Mouse (Mus musculus): ENCODE data around the gene Fbln2.

The Fbln2 gene

DNA sequence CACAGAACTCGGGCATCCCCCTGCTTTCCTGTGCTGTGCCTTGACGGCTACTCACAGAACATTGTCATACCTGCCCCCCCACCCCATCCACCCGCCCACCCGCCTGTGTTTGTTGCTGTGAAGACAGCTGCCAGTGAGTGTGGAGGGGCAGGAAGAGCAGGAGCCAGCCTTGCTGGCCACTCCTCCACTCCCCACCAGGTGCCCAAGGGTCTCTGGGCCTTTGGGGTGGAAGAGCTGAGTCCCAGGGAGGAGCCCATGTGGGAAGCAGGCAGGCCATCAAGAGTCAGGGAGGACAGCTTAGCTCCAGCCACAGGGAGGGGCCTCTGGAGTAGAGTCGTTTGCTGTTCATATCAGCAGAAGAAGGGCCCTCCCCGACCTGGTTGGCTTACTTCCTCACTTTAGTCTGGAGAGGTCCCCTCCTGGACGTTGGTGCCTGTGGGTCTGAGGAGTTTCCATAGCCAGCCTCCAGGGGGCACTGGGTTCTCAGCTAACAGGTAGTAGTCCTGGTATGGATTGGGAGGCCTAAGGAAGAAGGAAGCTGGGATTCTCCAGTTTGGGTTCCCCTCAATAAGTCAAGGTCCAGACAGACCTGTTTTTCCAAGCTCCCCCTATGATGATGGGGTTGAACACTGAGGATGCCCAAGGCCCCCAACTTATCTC is 38.9 kb upstream of the Fbln2 start:
- TF ChIP-seq POU5F1 (IDR thresholded peaks at IDR 0.05; ENCODE audit: borderline replicate concordance, low read length): no peak
- TF ChIP-seq NANOG (IDR thresholded peaks at IDR 0.05; ENCODE audit: borderline replicate concordance, low read length): no peak
- peak; percentile 51 for TF ChIP-seq CTCF (conservative IDR thresholded peaks at IDR 0.05; ENCODE audit: low read length)

DNA sequence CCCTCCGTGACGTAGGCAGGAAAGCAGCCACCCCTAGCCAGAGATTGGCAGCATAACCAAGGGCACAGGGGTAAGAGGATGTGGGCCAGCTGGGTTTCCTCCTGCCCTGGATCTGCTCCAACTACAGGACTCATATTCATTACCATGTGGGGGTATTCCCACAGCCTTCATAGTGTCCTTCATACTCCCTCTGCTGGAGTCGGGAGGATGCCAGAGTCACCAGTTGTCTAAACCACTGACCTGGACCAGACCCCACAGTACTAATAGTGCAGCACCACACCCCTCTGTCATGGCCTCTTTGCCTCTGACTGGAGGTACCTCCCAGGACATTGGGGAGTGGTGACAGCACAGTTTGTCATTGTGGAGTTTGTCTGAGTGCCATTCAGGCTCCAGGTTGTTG is 38.0 kb upstream of the Fbln2 start:
- H3K9me3 ChIP-seq (ENCODE audit: low read length): no peaks in the 10 kb centered on the region
- TF ChIP-seq CTCF (conservative IDR thresholded peaks at IDR 0.05; ENCODE audit: low read length) (no peak), POU5F1 (IDR thresholded peaks at IDR 0.05; ENCODE audit: borderline replicate concordance, low read length) (no peak), NANOG (IDR thresholded peaks at IDR 0.05; ENCODE audit: borderline replicate concordance, low read length) (no peak)
- H3K36me3 ChIP-seq (ENCODE audit: insufficient read depth, low read length): no peaks in the 10 kb centered on the region
- 0 out of 2 replicates have a peak, but pooled peaks cover 4% of the 10 kb centered on the region for H3K27me3 ChIP-seq (ENCODE audit: insufficient read depth, low read length)
- H3K4me1 ChIP-seq (replicated peaks; ENCODE audit: low read depth, low read length): peaks cover 4% of the 10 kb centered on the region; the same call in 1 of the 2 replicates
- H3K4me3 ChIP-seq (replicated peaks; ENCODE audit: low read length): no peak overlapping the region

More for the DNA sequence above, 38.9 kb upstream of the Fbln2 start:
- no peaks in the 10 kb centered on the region for H3K9me3 ChIP-seq (ENCODE audit: low read length)
- peaks cover 3% of the 10 kb centered on the region; the same call in 1 of the 2 replicates for H3K4me1 ChIP-seq (replicated peaks; ENCODE audit: low read depth, low read length)
- 0 out of 2 replicates have a peak, but pooled peaks cover 4% of the 10 kb centered on the region for H3K27me3 ChIP-seq (ENCODE audit: insufficient read depth, low read length)
- no peaks in the 10 kb centered on the region for H3K36me3 ChIP-seq (ENCODE audit: insufficient read depth, low read length)
- no peak overlapping the region for H3K4me3 ChIP-seq (replicated peaks; ENCODE audit: low read length)

DNA sequence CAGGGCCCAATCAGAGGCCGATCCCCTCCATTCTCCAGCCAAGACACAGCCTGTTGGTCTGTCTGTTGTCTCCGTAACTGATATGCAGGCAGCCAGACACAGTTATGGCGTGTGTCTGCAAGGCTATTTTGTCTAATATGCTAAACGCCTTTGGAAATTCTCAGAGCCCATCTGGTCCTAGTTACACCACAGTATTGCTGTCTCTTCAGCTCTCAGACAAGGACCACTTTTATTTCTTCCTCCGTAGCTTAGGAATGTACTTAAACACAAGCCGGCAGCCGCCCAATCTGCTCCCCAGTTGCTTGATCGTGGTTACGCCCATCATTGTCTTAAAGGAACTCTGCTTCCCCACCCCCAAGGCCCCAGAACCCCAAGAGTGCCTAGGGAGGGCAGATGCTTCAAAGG is 31.5 kb upstream of the Fbln2 start:
- peaks cover 8% of the 10 kb centered on the region; the same call in 1 of the 2 replicates for H3K27me3 ChIP-seq (ENCODE audit: insufficient read depth, low read length)
- peaks cover 26% of the 10 kb centered on the region for H3K4me1 ChIP-seq (replicated peaks; ENCODE audit: low read depth, low read length)
- peak overlapping the region; percentile 35 for H3K4me3 ChIP-seq (replicated peaks; ENCODE audit: low read length)
- TF ChIP-seq NANOG (IDR thresholded peaks at IDR 0.05; ENCODE audit: borderline replicate concordance, low read length) (no peak), CTCF (conservative IDR thresholded peaks at IDR 0.05; ENCODE audit: low read length) (no peak), POU5F1 (IDR thresholded peaks at IDR 0.05; ENCODE audit: borderline replicate concordance, low read length) (no peak)
- no peaks in the 10 kb centered on the region for H3K9me3 ChIP-seq (ENCODE audit: low read length)
- no peaks in the 10 kb centered on the region for H3K36me3 ChIP-seq (ENCODE audit: insufficient read depth, low read length)

DNA sequence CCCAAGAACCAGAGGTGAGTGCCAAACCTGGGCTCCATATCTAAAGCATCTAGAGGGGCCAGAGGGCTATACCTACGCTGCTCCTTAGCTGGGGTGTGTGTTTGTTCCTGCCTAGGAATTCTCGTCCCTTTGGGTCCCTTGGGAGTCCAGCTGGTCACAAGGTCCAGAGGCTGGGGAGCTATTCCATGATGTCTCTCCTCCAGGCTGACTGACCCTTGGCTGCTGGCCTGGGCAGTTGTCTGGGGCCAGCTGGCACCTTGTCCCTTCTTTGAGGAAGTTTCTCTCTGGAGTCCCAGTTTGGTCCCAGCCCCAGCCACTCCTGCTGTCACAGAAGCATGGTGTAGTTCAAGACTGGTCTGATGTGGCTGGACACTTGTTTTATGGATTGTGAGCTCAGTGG is 30.9 kb upstream of the Fbln2 start:
- H3K36me3 ChIP-seq (ENCODE audit: insufficient read depth, low read length): no peaks in the 10 kb centered on the region
- H3K4me1 ChIP-seq (replicated peaks; ENCODE audit: low read depth, low read length): peaks cover 29% of the 10 kb centered on the region
- no peaks in the 10 kb centered on the region for H3K9me3 ChIP-seq (ENCODE audit: low read length)
- TF ChIP-seq NANOG (IDR thresholded peaks at IDR 0.05; ENCODE audit: borderline replicate concordance, low read length) (no peak), POU5F1 (IDR thresholded peaks at IDR 0.05; ENCODE audit: borderline replicate concordance, low read length) (no peak), CTCF (conservative IDR thresholded peaks at IDR 0.05; ENCODE audit: low read length) (no peak)
- peaks cover 8% of the 10 kb centered on the region; the same call in 1 of the 2 replicates for H3K27me3 ChIP-seq (ENCODE audit: insufficient read depth, low read length)
- H3K4me3 ChIP-seq (replicated peaks; ENCODE audit: low read length): no peak overlapping the region

DNA sequence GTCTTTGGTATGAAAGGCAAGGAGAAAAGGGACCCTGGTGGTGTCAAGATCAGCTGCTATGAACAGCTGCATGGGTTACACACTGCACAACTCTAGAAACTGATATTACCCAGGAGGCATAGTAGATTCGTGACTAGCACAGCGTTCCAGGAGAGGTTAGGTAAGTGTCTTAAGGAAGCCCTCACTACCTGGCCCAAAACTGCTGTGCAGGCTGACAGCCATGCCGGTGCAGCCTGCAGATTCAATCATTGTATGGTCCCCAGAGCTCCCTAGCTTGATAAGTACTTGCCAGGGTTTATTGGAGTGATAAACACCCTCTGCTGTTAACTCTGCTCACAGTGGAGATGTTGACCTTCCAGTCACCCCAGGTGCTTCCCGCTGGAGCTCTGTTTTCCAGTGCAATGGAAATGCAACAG is 30.2 kb upstream of the Fbln2 start:
- H3K27me3 ChIP-seq (ENCODE audit: insufficient read depth, low read length): peaks cover 9% of the 10 kb centered on the region
- TF ChIP-seq NANOG (IDR thresholded peaks at IDR 0.05; ENCODE audit: borderline replicate concordance, low read length) (no peak), POU5F1 (IDR thresholded peaks at IDR 0.05; ENCODE audit: borderline replicate concordance, low read length) (no peak), CTCF (conservative IDR thresholded peaks at IDR 0.05; ENCODE audit: low read length) (no peak)
- peaks cover 29% of the 10 kb centered on the region for H3K4me1 ChIP-seq (replicated peaks; ENCODE audit: low read depth, low read length)
- H3K36me3 ChIP-seq (ENCODE audit: insufficient read depth, low read length): no peaks in the 10 kb centered on the region
- no peak overlapping the region for H3K4me3 ChIP-seq (replicated peaks; ENCODE audit: low read length)
- H3K9me3 ChIP-seq (ENCODE audit: low read length): no peaks in the 10 kb centered on the region

DNA sequence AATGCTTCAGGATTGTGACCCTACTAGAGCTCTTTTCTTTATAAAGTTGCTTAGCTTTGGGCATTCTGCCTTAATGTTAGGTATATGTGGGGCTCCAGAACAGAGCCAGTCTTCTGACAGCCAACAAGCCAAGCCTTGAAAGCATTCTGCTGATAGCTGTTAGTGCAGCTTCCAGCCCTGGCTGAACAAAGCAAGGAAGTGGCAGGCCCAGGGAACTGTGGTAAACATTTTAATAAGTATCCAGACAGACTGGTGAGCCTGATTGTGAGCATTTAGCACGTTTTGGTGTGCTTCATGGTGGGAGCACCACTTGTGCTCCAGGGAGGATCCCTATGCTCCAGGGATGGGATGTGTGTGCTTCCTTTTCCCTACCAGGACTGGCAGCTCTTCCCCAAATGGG is 29.2 kb upstream of the Fbln2 start:
- H3K9me3 ChIP-seq (ENCODE audit: low read length): no peaks in the 10 kb centered on the region
- TF ChIP-seq CTCF (conservative IDR thresholded peaks at IDR 0.05; ENCODE audit: low read length): no peak
- TF ChIP-seq POU5F1 (IDR thresholded peaks at IDR 0.05; ENCODE audit: borderline replicate concordance, low read length): no peak
- TF ChIP-seq NANOG (IDR thresholded peaks at IDR 0.05; ENCODE audit: borderline replicate concordance, low read length): no peak
- peaks cover 18% of the 10 kb centered on the region for H3K27me3 ChIP-seq (ENCODE audit: insufficient read depth, low read length)
- no peak overlapping the region for H3K4me3 ChIP-seq (replicated peaks; ENCODE audit: low read length)
- H3K36me3 ChIP-seq (ENCODE audit: insufficient read depth, low read length): no peaks in the 10 kb centered on the region
- peaks cover 29% of the 10 kb centered on the region for H3K4me1 ChIP-seq (replicated peaks; ENCODE audit: low read depth, low read length)

DNA sequence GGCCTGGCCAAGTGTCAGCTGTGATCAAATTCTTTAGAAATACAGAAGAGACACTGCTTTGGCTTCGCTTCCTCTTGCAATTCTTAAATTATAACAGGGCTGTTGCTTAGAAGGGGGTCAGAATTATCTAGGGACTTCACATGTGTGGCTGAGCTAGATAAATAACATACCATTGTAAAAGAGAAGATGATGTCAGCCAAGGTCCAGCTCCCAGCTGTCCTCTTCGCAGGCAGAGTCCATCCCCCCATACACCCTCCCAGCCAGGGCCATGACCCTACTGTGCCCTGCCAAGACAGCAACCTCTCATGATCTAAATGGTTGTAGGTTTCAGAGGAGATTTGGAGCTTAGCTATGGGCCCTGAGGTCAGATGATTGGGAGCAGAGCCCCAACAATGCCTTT is 28.3 kb upstream of the Fbln2 start:
- no peak for TF ChIP-seq CTCF (conservative IDR thresholded peaks at IDR 0.05; ENCODE audit: low read length)
- no peak for TF ChIP-seq NANOG (IDR thresholded peaks at IDR 0.05; ENCODE audit: borderline replicate concordance, low read length)
- no peak for TF ChIP-seq POU5F1 (IDR thresholded peaks at IDR 0.05; ENCODE audit: borderline replicate concordance, low read length)
- no peaks in the 10 kb centered on the region for H3K9me3 ChIP-seq (ENCODE audit: low read length)
- H3K4me3 ChIP-seq (replicated peaks; ENCODE audit: low read length): no peak overlapping the region
- no peaks in the 10 kb centered on the region for H3K36me3 ChIP-seq (ENCODE audit: insufficient read depth, low read length)
- H3K4me1 ChIP-seq (replicated peaks; ENCODE audit: low read depth, low read length): peaks cover 29% of the 10 kb centered on the region
- H3K27me3 ChIP-seq (ENCODE audit: insufficient read depth, low read length): peaks cover 25% of the 10 kb centered on the region

DNA sequence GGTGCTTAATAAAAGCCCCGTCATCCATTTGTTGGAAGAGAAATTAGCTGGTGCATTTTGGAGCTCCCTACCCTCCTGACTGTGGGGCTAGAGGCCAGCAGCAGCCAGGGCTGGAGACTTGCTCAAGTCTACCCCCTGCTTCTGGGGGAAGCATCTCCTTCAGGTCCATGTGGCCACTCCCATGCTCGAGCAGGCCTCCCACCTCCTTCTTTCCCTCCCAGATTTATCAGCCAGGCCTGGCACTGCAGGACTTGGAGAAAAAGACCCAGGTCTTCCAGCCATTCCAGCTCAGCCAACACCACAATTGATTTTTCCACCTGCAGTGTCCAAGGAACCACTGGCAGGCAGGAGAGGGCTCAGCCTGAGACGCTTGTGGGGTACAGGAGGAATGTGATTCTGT is 27.5 kb upstream of the Fbln2 start:
- H3K36me3 ChIP-seq (ENCODE audit: insufficient read depth, low read length): no peaks in the 10 kb centered on the region
- TF ChIP-seq CTCF (conservative IDR thresholded peaks at IDR 0.05; ENCODE audit: low read length) (no peak), POU5F1 (IDR thresholded peaks at IDR 0.05; ENCODE audit: borderline replicate concordance, low read length) (no peak), NANOG (IDR thresholded peaks at IDR 0.05; ENCODE audit: borderline replicate concordance, low read length) (no peak)
- peaks cover 27% of the 10 kb centered on the region for H3K27me3 ChIP-seq (ENCODE audit: insufficient read depth, low read length)
- H3K4me3 ChIP-seq (replicated peaks; ENCODE audit: low read length): no peak overlapping the region
- H3K9me3 ChIP-seq (ENCODE audit: low read length): no peaks in the 10 kb centered on the region
- H3K4me1 ChIP-seq (replicated peaks; ENCODE audit: low read depth, low read length): peaks cover 22% of the 10 kb centered on the region

Measured in E14TG2a.4 (cell line).